Mouse (Mus musculus) MEL (cell line): ENCODE results near the gene Ncoa7.

ENCODE experiments used
- CHD2 ChIP-seq: IDR thresholded peaks from 2 replicates; pipeline ENCODE4 v1.6.1; 2011; ENCODE audit warnings: low read length, improper control_type of control experiment
- CTCF ChIP-seq, 3 experiments: IDR thresholded peaks in 2 of 3; conservative IDR thresholded peaks in 1 of 3; 2 replicates each; pipeline ENCODE4 v1.5.1; 2011 to 2012; ENCODE audit warnings: low read length in 3 of 3, low read depth in 2 of 3, mild to moderate bottlenecking in 2 of 3, improper control_type of control experiment in 1 of 3, inconsistent platforms in 1 of 3, mixed read lengths in 1 of 3, moderate library complexity in 1 of 3; ENCODE audit not compliant: control insufficient read depth in 1 of 3, insufficient read depth in 1 of 3, poor library complexity in 1 of 3, severe bottlenecking in 1 of 3
- TAL1 ChIP-seq: IDR thresholded peaks from 2 replicates; pipeline ENCODE4 v1.6.1; 2012; ENCODE audit warnings: mild to moderate bottlenecking, inconsistent platforms, low read length, moderate library complexity, mixed read lengths

- TF ChIP-seq CTCF (IDR thresholded peaks at IDR 0.05 in 2 of 3, conservative IDR thresholded peaks at IDR 0.05 in 1 of 3; ENCODE audit: control insufficient read depth in 1 of 3, insufficient read depth in 1 of 3, low read depth in 2 of 3, low read length in 3 of 3, poor library complexity in 1 of 3, severe bottlenecking in 1 of 3) (no peak), CHD2 (no peak), TAL1 (no peak)
These were observed 71.7 kb downstream of the Ncoa7 start for GRCm38 (mm10) chr10:30731321-30731914.
